Mouse (Mus musculus) frontal cortex, postnatal 36 days (tissue): ENCODE results near the gene Sfxn5.

Source experiments
- DNase-seq, 2 experiments: peaks; one replicate each; pipeline ENCODE4 v3.0.0; 2022; ENCODE audit warnings: low spot score in 2 of 2

Gene Sfxn5

GRCm38 (mm10) chr6:85191751-85192440, 141.3 kb downstream of the Sfxn5 start:
- DNase-seq: no peak

GRCm38 (mm10) chr6:85190671-85191070, 142.6 kb downstream of the Sfxn5 start:
- DNase-seq: no peak

GRCm38 (mm10) chr6:85189911-85190591, 143.2 kb downstream of the Sfxn5 start:
- DNase-seq: peak in 1 of 2 experiments; percentile 54

- no peak for DNase-seq
Measured at GRCm38 (mm10) chr6:85189361-85189760, 143.9 kb downstream of the Sfxn5 start.

GRCm38 (mm10) chr6:85188256-85189110, 144.7 kb downstream of the Sfxn5 start:
- no peak for DNase-seq

GRCm38 (mm10) chr6:85187340-85188211, 145.6 kb downstream of the Sfxn5 start, which contains the start of gene Emx1:
TSS of gene Emx1 (plus strand) at chr6:85187438.
- DNase-seq: peak; percentile 71

- no peak for DNase-seq
Measured at GRCm38 (mm10) chr6:85186744-85187059, 146.5 kb downstream of the Sfxn5 start.

GRCm38 (mm10) chr6:85186033-85186743, 147.0 kb downstream of the Sfxn5 start:
- no peak for DNase-seq

- no peak for DNase-seq
Measured at GRCm38 (mm10) chr6:85183951-85184350, 149.3 kb downstream of the Sfxn5 start.

- no peak for DNase-seq
Measured at GRCm38 (mm10) chr6:85180036-85180435, 153.2 kb downstream of the Sfxn5 start.

- no peak for DNase-seq
Measured at GRCm38 (mm10) chr6:85179569-85179968, 153.7 kb downstream of the Sfxn5 start.

- no peak for DNase-seq
Measured at GRCm38 (mm10) chr6:85165440-85165921, 167.7 kb downstream of the Sfxn5 start.
